Mouse (Mus musculus): Measurements from ENCODE around the gene Csnk2b. TPM values are rescaled to one million over a fixed set of nuclear protein-coding genes. Genes with fewer than 3 reads are reported as not detected.

The Csnk2b gene
- polyA plus RNA-seq, 1 experiment from 2014 or later = 310 TPM

DNA sequence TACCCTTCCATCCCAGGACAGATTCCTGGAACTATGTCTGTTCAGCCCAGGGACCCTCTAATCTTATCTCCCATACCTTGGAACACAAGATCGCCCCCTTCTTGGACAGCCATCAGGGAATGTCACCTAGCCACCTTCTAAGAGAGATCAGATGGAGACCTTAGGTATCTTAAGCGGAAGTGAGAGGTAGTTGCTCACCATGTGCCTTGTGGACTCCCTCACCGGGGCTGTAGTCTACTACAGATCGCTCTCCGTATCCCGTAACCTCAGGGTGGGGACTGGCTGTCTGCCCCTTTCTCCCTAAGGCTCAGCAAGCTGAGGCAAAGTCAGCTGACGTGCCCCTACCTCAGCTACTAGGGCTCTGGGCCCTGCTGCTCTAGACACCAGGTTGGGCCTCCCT is 17.8 kb downstream of the Csnk2b start:
- Histone ChIP-seq H3K36me3 (ENCODE audit: control insufficient read depth, insufficient read depth, low read length) (peaks cover 2% of the 10 kb centered on the region; the same call in 1 of the 2 replicates), H3K4me2 (replicated peaks; ENCODE audit: low read depth, low read length) (no peak overlapping the region), H3K4me3 (ENCODE audit: low read depth, low read length) (no peak overlapping the region), H3K9me3 (ENCODE audit: control insufficient read depth, low read length) (no peaks in the 10 kb centered on the region), H3K27me3 (ENCODE audit: control insufficient read depth, insufficient read depth, low read length) (no peaks in the 10 kb centered on the region), H3K4me1 (replicated peaks; ENCODE audit: control insufficient read depth, insufficient read depth, low read length) (no peaks in the 10 kb centered on the region), H3K27ac (ENCODE audit: low read depth, low read length) (no peak overlapping the region), H3K9ac (ENCODE audit: low read depth, low read length) (no peak overlapping the region)
- ATAC-seq (ENCODE audit: low FRiP score) (no peak), DNase-seq (ENCODE audit: low spot score) (no peak)
- WGBS = 91% methylated on average over 7 of the region's 7 CpGs

DNA sequence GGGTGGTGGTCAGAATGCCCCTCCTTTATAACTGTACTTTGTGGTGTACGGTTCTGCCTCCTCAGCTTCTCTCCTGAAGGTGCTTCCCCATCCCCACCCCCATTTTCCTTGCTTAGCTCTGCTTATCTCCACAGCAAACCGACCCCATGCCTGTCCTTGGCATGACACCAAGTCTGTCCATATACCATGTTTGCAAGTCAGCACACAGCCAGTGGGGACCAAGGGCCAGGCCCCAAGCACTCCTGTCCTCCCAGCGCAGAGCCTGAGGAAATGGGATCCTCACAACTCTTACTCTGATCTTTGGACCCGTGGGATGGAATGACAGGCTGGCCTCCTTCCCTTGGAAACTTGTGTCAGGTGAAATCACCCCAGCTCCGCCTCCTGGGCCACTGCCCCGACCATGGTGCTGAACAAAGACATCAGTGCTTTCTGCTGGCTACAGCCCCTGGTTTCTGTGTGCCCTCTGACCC is 18.6 kb downstream of the Csnk2b start:
- H3K36me3 ChIP-seq (ENCODE audit: control insufficient read depth, insufficient read depth, low read length) = peaks cover 2% of the 10 kb centered on the region; the same call in 1 of the 2 replicates
- no peak for ATAC-seq (ENCODE audit: low FRiP score)

DNA sequence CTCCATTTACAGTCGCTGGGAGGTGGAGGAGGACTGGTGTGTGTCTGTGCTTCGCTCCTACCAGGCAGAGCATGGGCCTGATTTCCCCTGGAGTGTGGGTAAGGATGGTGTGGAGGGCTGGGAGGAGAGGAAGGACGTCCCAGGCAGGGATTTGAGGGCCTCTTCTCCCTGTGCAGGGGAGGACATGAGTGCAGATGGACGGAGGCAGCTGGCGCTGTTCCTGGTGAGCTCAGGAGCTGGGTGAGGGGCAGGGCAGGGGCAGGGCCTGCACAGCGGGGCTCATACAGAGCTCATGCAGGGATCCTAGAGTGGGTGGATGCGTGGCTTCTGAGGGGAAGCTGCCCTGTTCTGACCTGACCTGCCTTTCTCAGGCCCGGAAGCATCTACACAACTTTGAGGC is 19.6 kb downstream of the Csnk2b start:
- 80% methylated on average over 8 of the region's 8 CpGs for WGBS
- Histone ChIP-seq H3K4me1 (replicated peaks; ENCODE audit: control insufficient read depth, insufficient read depth, low read length) (no peaks in the 10 kb centered on the region), H3K27me3 (ENCODE audit: control insufficient read depth, insufficient read depth, low read length) (no peaks in the 10 kb centered on the region), H3K9me3 (ENCODE audit: control insufficient read depth, low read length) (no peaks in the 10 kb centered on the region), H3K9ac (ENCODE audit: low read depth, low read length) (no peak overlapping the region), H3K27ac (ENCODE audit: low read depth, low read length) (no peak overlapping the region), H3K4me3 (ENCODE audit: low read depth, low read length) (no peak overlapping the region), H3K36me3 (ENCODE audit: control insufficient read depth, insufficient read depth, low read length) (peaks cover 2% of the 10 kb centered on the region; the same call in 1 of the 2 replicates), H3K4me2 (replicated peaks; ENCODE audit: low read depth, low read length) (no peak overlapping the region)
- DNase-seq (ENCODE audit: low spot score) = no peak
- ATAC-seq (ENCODE audit: low FRiP score) = no peak

More for the DNA sequence above, 18.6 kb downstream of the Csnk2b start:
- WGBS = 69% methylated on average over 6 of the region's 6 CpGs
- DNase-seq (ENCODE audit: low spot score) = no peak
- Histone ChIP-seq H3K9me3 (ENCODE audit: control insufficient read depth, low read length) (no peaks in the 10 kb centered on the region), H3K4me3 (ENCODE audit: low read depth, low read length) (no peak overlapping the region), H3K27ac (ENCODE audit: low read depth, low read length) (no peak overlapping the region), H3K27me3 (ENCODE audit: control insufficient read depth, insufficient read depth, low read length) (no peaks in the 10 kb centered on the region), H3K4me2 (replicated peaks; ENCODE audit: low read depth, low read length) (no peak overlapping the region), H3K4me1 (replicated peaks; ENCODE audit: control insufficient read depth, insufficient read depth, low read length) (no peaks in the 10 kb centered on the region), H3K9ac (ENCODE audit: low read depth, low read length) (no peak overlapping the region)

DNA sequence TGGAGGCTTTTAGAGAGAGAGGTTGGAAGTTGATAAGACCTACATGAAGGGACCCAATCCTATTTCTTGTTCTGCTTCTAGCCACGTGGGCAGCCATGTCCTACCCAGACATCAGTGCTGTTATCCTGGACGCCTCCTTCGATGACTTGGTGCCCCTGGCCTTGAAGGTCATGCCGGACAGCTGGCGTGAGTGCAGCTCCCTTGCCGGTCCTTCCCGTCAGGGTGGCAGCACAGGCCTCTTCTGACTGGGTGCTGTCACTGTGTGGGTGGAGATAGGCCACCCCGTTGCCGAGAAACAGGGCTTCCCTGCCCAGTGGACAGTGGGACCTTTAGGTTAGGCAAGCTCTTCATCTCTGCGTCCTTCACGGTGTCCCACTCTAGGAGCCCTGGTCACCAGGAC is 20.7 kb downstream of the Csnk2b start:
- Histone ChIP-seq H3K4me1 (replicated peaks; ENCODE audit: control insufficient read depth, insufficient read depth, low read length) (no peaks in the 10 kb centered on the region), H3K9ac (ENCODE audit: low read depth, low read length) (no peak overlapping the region), H3K27ac (ENCODE audit: low read depth, low read length) (no peak overlapping the region), H3K4me2 (replicated peaks; ENCODE audit: low read depth, low read length) (no peak overlapping the region), H3K9me3 (ENCODE audit: control insufficient read depth, low read length) (no peaks in the 10 kb centered on the region), H3K27me3 (ENCODE audit: control insufficient read depth, insufficient read depth, low read length) (no peaks in the 10 kb centered on the region), H3K4me3 (ENCODE audit: low read depth, low read length) (no peak overlapping the region), H3K36me3 (ENCODE audit: control insufficient read depth, insufficient read depth, low read length) (peaks cover 2% of the 10 kb centered on the region; the same call in 1 of the 2 replicates)
- DNase-seq (ENCODE audit: low spot score) (no peak), ATAC-seq (ENCODE audit: low FRiP score) (no peak)
- 91% methylated on average over 11 of the region's 11 CpGs for WGBS

DNA sequence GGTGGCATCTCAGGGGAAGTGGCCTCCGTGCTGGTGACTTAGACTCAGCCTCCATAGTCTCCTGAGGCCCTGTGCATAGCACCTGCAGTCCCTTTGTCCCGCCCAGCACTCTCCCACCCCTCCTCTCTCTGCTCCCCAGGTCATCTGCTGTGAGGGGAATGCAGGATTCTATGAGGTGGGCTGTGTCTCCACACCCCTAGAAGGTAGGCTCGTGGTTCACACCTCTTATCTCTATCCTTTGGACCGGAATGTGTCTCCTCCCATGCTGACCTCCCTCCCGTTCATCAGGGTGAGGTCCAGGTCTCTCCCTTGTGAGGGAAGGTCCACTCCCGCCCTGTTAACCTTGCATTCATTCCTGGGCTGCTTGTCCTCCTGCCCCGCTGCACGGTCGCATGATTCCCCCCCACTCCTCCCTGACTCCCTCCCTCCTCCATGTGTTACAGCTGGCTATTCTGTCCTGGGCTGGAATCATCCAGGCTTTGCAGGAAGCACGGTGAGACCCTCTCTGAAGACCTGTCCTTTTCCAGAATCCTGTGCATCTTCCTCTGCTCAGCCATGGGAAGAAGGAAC is 21.6 kb downstream of the Csnk2b start:
- peaks cover 2% of the 10 kb centered on the region; the same call in 1 of the 2 replicates for H3K36me3 ChIP-seq (ENCODE audit: control insufficient read depth, insufficient read depth, low read length)
- H3K27me3 ChIP-seq (ENCODE audit: control insufficient read depth, insufficient read depth, low read length) = no peaks in the 10 kb centered on the region
- no peaks in the 10 kb centered on the region for H3K9me3 ChIP-seq (ENCODE audit: control insufficient read depth, low read length)
- H3K4me3 ChIP-seq (ENCODE audit: low read depth, low read length) = no peak overlapping the region
- ATAC-seq (ENCODE audit: low FRiP score) (no peak), DNase-seq (ENCODE audit: low spot score) (no peak)
- H3K27ac ChIP-seq (ENCODE audit: low read depth, low read length) = no peak overlapping the region
- WGBS = 65% methylated on average over 10 of the region's 10 CpGs
- no peak overlapping the region for H3K4me2 ChIP-seq (replicated peaks; ENCODE audit: low read depth, low read length)
- H3K9ac ChIP-seq (ENCODE audit: low read depth, low read length) = no peak overlapping the region
- no peaks in the 10 kb centered on the region for H3K4me1 ChIP-seq (replicated peaks; ENCODE audit: control insufficient read depth, insufficient read depth, low read length)

DNA sequence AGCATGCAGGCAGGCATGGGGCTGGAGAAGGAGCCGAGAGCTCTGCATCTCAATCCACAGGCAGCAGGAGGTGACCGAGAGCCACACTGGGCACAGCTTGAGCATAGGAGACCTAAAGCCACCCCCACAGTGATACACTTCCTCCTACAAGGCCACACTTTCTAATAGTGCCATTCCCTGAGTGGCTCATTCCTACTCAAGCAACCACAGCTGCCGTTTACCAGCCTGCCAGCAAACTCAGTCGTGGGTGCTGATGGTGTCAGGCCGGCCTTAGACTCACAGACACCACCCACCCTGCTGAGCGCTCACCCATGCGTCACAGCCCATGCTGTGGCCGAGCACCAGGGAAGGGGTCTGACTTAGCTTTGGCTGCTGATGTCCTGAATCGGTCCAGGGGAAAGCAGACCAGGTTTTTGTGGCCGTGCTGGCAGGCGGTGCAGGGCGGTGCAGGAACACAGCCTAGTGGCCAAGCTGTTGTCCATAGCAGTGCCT is 24.6 kb downstream of the Csnk2b start:
- ATAC-seq (ENCODE audit: low FRiP score) (no peak), DNase-seq (ENCODE audit: low spot score) (no peak)
- H3K27ac ChIP-seq (ENCODE audit: low read depth, low read length) = no peak overlapping the region

DNA sequence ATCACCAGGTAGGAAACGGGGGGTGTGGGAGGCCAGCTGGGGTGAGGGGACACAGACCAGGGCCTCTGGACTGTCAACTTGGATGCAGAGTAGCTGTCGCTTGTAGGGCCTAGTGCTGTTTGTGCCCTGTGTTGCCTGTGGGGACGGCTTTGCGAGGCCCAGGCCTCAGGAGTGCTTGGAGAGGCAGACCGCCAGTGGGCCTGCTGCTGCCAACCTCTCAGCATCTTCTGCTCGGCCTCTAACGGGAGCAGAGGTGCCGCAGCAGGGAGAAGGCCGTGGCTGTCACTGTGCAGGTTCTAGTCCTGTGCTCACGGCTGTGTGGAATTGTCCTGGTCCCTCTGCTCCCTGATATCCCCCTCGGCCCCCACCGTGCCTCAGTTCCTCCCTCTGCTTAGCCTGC is 25.3 kb downstream of the Csnk2b start:
- 86% methylated on average over 12 of the region's 12 CpGs for WGBS
- Histone ChIP-seq H3K9me3 (ENCODE audit: control insufficient read depth, low read length) (no peaks in the 10 kb centered on the region), H3K27ac (ENCODE audit: low read depth, low read length) (no peak overlapping the region), H3K27me3 (ENCODE audit: control insufficient read depth, insufficient read depth, low read length) (no peaks in the 10 kb centered on the region), H3K4me3 (ENCODE audit: low read depth, low read length) (no peak overlapping the region), H3K36me3 (ENCODE audit: control insufficient read depth, insufficient read depth, low read length) (peaks cover 4% of the 10 kb centered on the region; the same call in 1 of the 2 replicates), H3K4me1 (replicated peaks; ENCODE audit: control insufficient read depth, insufficient read depth, low read length) (no peaks in the 10 kb centered on the region), H3K4me2 (replicated peaks; ENCODE audit: low read depth, low read length) (no peak overlapping the region), H3K9ac (ENCODE audit: low read depth, low read length) (no peak overlapping the region)
- ATAC-seq (ENCODE audit: low FRiP score) = no peak
- DNase-seq (ENCODE audit: low spot score) = no peak

More for the DNA sequence above, 24.6 kb downstream of the Csnk2b start:
- H3K4me2 ChIP-seq (replicated peaks; ENCODE audit: low read depth, low read length) = no peak overlapping the region
- H3K36me3 ChIP-seq (ENCODE audit: control insufficient read depth, insufficient read depth, low read length) = peaks cover 6% of the 10 kb centered on the region; the same call in 1 of the 2 replicates
- no peaks in the 10 kb centered on the region for H3K27me3 ChIP-seq (ENCODE audit: control insufficient read depth, insufficient read depth, low read length)
- no peak overlapping the region for H3K9ac ChIP-seq (ENCODE audit: low read depth, low read length)
- WGBS = 83% methylated on average over 12 of the region's 12 CpGs
- no peaks in the 10 kb centered on the region for H3K9me3 ChIP-seq (ENCODE audit: control insufficient read depth, low read length)
- H3K4me1 ChIP-seq (replicated peaks; ENCODE audit: control insufficient read depth, insufficient read depth, low read length) = no peaks in the 10 kb centered on the region
- H3K4me3 ChIP-seq (ENCODE audit: low read depth, low read length) = no peak overlapping the region

DNA sequence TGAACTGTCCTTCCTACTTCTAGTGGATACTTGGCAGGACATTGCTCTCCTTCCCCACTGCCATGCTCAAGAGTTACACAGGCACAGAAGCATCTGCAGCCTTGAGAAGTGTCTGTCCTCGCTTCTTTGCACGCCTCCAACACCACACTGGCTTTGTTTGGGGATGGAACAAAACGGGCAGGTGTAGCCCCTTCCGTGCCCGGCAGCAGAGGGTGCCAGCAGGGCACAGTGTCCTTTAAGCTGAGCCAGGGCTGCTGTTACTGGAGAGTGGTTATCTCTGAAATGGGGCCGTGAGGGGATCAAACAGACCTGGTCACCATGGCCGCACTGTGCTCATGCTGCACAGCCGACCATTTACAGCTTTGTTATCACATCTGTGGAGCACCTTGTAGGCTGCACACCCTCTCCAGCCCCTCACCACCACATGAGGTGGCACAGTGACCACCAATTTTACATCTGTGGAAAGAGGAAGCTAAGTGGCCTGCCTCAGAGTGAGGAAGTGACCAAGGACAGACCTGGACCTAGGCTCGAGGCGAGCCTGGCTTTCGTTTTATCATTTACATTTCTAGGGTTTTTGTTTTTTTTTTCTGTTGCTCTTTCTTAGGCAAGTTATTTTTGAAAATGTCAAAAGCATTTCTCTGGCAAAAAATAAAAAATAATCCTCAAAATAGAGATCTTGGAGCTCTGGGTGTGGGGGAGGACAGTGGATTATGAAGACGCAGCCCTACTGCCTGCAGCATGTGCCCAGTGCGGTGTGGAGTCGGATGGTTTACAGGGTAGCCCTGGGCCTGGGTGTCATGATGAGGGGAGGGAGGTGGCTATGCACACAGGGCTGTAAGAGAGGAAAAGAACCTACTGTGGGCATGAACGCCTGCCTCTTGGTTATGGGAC is 27.1 kb downstream of the Csnk2b start:
- DNase-seq (ENCODE audit: low spot score) (no peak), ATAC-seq (ENCODE audit: low FRiP score) (no peak)
- Histone ChIP-seq H3K36me3 (ENCODE audit: control insufficient read depth, insufficient read depth, low read length) (0 out of 2 replicates have a peak, but pooled peaks cover 6% of the 10 kb centered on the region), H3K4me3 (ENCODE audit: low read depth, low read length) (no peak overlapping the region), H3K4me2 (replicated peaks; ENCODE audit: low read depth, low read length) (no peak overlapping the region), H3K9me3 (ENCODE audit: control insufficient read depth, low read length) (no peaks in the 10 kb centered on the region), H3K27ac (ENCODE audit: low read depth, low read length) (no peak overlapping the region; the same call in 1 of the 2 replicates), H3K27me3 (ENCODE audit: control insufficient read depth, insufficient read depth, low read length) (no peaks in the 10 kb centered on the region), H3K4me1 (replicated peaks; ENCODE audit: control insufficient read depth, insufficient read depth, low read length) (peaks cover 7% of the 10 kb centered on the region; the same call in 1 of the 2 replicates), H3K9ac (ENCODE audit: low read depth, low read length) (no peak overlapping the region)
- 95% methylated on average over 15 of the region's 15 CpGs for whole genome bisulfite sequencing
